Mouse (Mus musculus): ENCODE measurements around the gene Slc24a3. TPM values are rescaled to one million over a fixed set of nuclear protein-coding genes. Genes with fewer than 3 reads are reported as not detected.
A peak's percentile ranks its signal among the peaks of the same experiment; 100 is the strongest.

Slc24a3 gene
- polyA plus RNA-seq, 1 experiment from 2014 or later, result 21.5 TPM

GRCm38 (mm10) chr2:145225640-145226039, 58.1 kb downstream of the Slc24a3 start:
- 91% methylated on average over 3 of the region's 3 CpGs for WGBS

GRCm38 (mm10) chr2:145226100-145226499, 58.5 kb downstream of the Slc24a3 start:
- ATAC-seq (ENCODE audit: low FRiP score) (no peak), DNase-seq (ENCODE audit: low spot score) (no peak)
- no peak overlapping the region for H3K4me2 ChIP-seq (replicated peaks)
- no peaks in the 10 kb centered on the region for H3K36me3 ChIP-seq (replicated peaks; ENCODE audit: control insufficient read depth, insufficient read depth)
- 96% methylated on average over 1 of the region's 1 CpGs for WGBS
- H3K9me3 ChIP-seq (ENCODE audit: control insufficient read depth, low read length), result no peaks in the 10 kb centered on the region
- no peak overlapping the region for H3K4me3 ChIP-seq (replicated peaks; ENCODE audit: low read length)
- H3K4me1 ChIP-seq (replicated peaks; ENCODE audit: control insufficient read depth, insufficient read depth, low read length), result no peaks in the 10 kb centered on the region
- no peaks in the 10 kb centered on the region for H3K27me3 ChIP-seq (ENCODE audit: control insufficient read depth, insufficient read depth, low read length)
- H3K27ac ChIP-seq, result no peak overlapping the region
- no peak overlapping the region for H3K9ac ChIP-seq

More at GRCm38 (mm10) chr2:145225640-145226039, 58.1 kb downstream of the Slc24a3 start:
- DNase-seq (ENCODE audit: low spot score), result no peak
- no peak overlapping the region for H3K4me2 ChIP-seq (replicated peaks)
- no peaks in the 10 kb centered on the region for H3K4me1 ChIP-seq (replicated peaks; ENCODE audit: control insufficient read depth, insufficient read depth, low read length)
- H3K36me3 ChIP-seq (replicated peaks; ENCODE audit: control insufficient read depth, insufficient read depth), result no peaks in the 10 kb centered on the region
- ATAC-seq (ENCODE audit: low FRiP score), result no peak
- H3K9me3 ChIP-seq (ENCODE audit: control insufficient read depth, low read length), result no peaks in the 10 kb centered on the region
- no peak overlapping the region for H3K9ac ChIP-seq
- no peak overlapping the region for H3K27ac ChIP-seq
- no peaks in the 10 kb centered on the region for H3K27me3 ChIP-seq (ENCODE audit: control insufficient read depth, insufficient read depth, low read length)
- H3K4me3 ChIP-seq (replicated peaks; ENCODE audit: low read length), result no peak overlapping the region

- H3K27me3 ChIP-seq (ENCODE audit: control insufficient read depth, insufficient read depth, low read length), result no peaks in the 10 kb centered on the region
- no peaks in the 10 kb centered on the region for H3K9me3 ChIP-seq (ENCODE audit: control insufficient read depth, low read length)
- no peak overlapping the region for H3K9ac ChIP-seq
- DNase-seq (ENCODE audit: low spot score) (no peak), ATAC-seq (ENCODE audit: low FRiP score) (no peak)
- H3K4me3 ChIP-seq (replicated peaks; ENCODE audit: low read length), result no peak overlapping the region
- H3K4me1 ChIP-seq (replicated peaks; ENCODE audit: control insufficient read depth, insufficient read depth, low read length), result no peaks in the 10 kb centered on the region
- no peak overlapping the region for H3K27ac ChIP-seq
- WGBS, result 84% methylated on average over 5 of the region's 5 CpGs
- no peaks in the 10 kb centered on the region for H3K36me3 ChIP-seq (replicated peaks; ENCODE audit: control insufficient read depth, insufficient read depth)
- no peak overlapping the region for H3K4me2 ChIP-seq (replicated peaks)
Observed at GRCm38 (mm10) chr2:145227351-145227750, 59.8 kb downstream of the Slc24a3 start.

GRCm38 (mm10) chr2:145232764-145233484, 65.4 kb downstream of the Slc24a3 start:
- no peaks in the 10 kb centered on the region for H3K9me3 ChIP-seq (ENCODE audit: control insufficient read depth, low read length)
- ATAC-seq (ENCODE audit: low FRiP score), result no peak
- H3K27ac ChIP-seq, result no peak overlapping the region
- no peaks in the 10 kb centered on the region for H3K27me3 ChIP-seq (ENCODE audit: control insufficient read depth, insufficient read depth, low read length)
- no peaks in the 10 kb centered on the region for H3K36me3 ChIP-seq (replicated peaks; ENCODE audit: control insufficient read depth, insufficient read depth)
- DNase-seq (ENCODE audit: low spot score), result peak; percentile 33
- H3K4me3 ChIP-seq (replicated peaks; ENCODE audit: low read length), result no peak overlapping the region
- no peak overlapping the region for H3K4me2 ChIP-seq (replicated peaks)
- no peak overlapping the region for H3K9ac ChIP-seq
- WGBS, result 62% methylated on average over 6 of the region's 6 CpGs
- no peaks in the 10 kb centered on the region for H3K4me1 ChIP-seq (replicated peaks; ENCODE audit: control insufficient read depth, insufficient read depth, low read length)

- Histone ChIP-seq H3K27ac (no peak overlapping the region), H3K36me3 (replicated peaks; ENCODE audit: control insufficient read depth, insufficient read depth) (no peaks in the 10 kb centered on the region), H3K9ac (no peak overlapping the region), H3K4me2 (replicated peaks) (no peak overlapping the region), H3K27me3 (ENCODE audit: control insufficient read depth, insufficient read depth, low read length) (no peaks in the 10 kb centered on the region), H3K4me1 (replicated peaks; ENCODE audit: control insufficient read depth, insufficient read depth, low read length) (no peaks in the 10 kb centered on the region), H3K4me3 (replicated peaks; ENCODE audit: low read length) (no peak overlapping the region), H3K9me3 (ENCODE audit: control insufficient read depth, low read length) (no peaks in the 10 kb centered on the region)
- ATAC-seq (ENCODE audit: low FRiP score), result no peak
- no peak for DNase-seq (ENCODE audit: low spot score)
- WGBS, result 82% methylated on average over 7 of the region's 7 CpGs
Observed at GRCm38 (mm10) chr2:145233547-145234398, 66.2 kb downstream of the Slc24a3 start.

GRCm38 (mm10) chr2:145246384-145246783, 78.8 kb downstream of the Slc24a3 start:
- ATAC-seq (ENCODE audit: low FRiP score), result no peak
- no peaks in the 10 kb centered on the region for H3K36me3 ChIP-seq (replicated peaks; ENCODE audit: control insufficient read depth, insufficient read depth)
- H3K4me1 ChIP-seq (replicated peaks; ENCODE audit: control insufficient read depth, insufficient read depth, low read length), result no peaks in the 10 kb centered on the region
- no peak for DNase-seq (ENCODE audit: low spot score)
- no peak overlapping the region for H3K4me3 ChIP-seq (replicated peaks; ENCODE audit: low read length)
- no peak overlapping the region for H3K27ac ChIP-seq
- 90% methylated on average over 4 of the region's 4 CpGs for WGBS
- H3K9me3 ChIP-seq (ENCODE audit: control insufficient read depth, low read length), result no peaks in the 10 kb centered on the region
- H3K9ac ChIP-seq, result no peak overlapping the region
- H3K4me2 ChIP-seq (replicated peaks), result no peak overlapping the region
- H3K27me3 ChIP-seq (ENCODE audit: control insufficient read depth, insufficient read depth, low read length), result no peaks in the 10 kb centered on the region

GRCm38 (mm10) chr2:145248185-145248584, 80.6 kb downstream of the Slc24a3 start:
- 82% methylated on average over 3 of the region's 3 CpGs for WGBS
- DNase-seq (ENCODE audit: low spot score) (no peak), ATAC-seq (ENCODE audit: low FRiP score) (peak; percentile 37; the same call in 1 of the 2 replicates)

GRCm38 (mm10) chr2:145257332-145257731, 89.8 kb downstream of the Slc24a3 start:
- Histone ChIP-seq H3K4me2 (replicated peaks) (no peak overlapping the region), H3K27me3 (ENCODE audit: control insufficient read depth, insufficient read depth, low read length) (no peaks in the 10 kb centered on the region), H3K27ac (no peak overlapping the region), H3K9me3 (ENCODE audit: control insufficient read depth, low read length) (no peaks in the 10 kb centered on the region), H3K4me1 (replicated peaks; ENCODE audit: control insufficient read depth, insufficient read depth, low read length) (no peaks in the 10 kb centered on the region), H3K36me3 (replicated peaks; ENCODE audit: control insufficient read depth, insufficient read depth) (no peaks in the 10 kb centered on the region), H3K4me3 (replicated peaks; ENCODE audit: low read length) (no peak overlapping the region), H3K9ac (no peak overlapping the region)
- 71% methylated on average over 3 of the region's 3 CpGs for WGBS
- ATAC-seq (ENCODE audit: low FRiP score), result no peak
- no peak for DNase-seq (ENCODE audit: low spot score)

More at GRCm38 (mm10) chr2:145248185-145248584, 80.6 kb downstream of the Slc24a3 start:
- Histone ChIP-seq H3K36me3 (replicated peaks; ENCODE audit: control insufficient read depth, insufficient read depth) (no peaks in the 10 kb centered on the region), H3K4me3 (replicated peaks; ENCODE audit: low read length) (no peak overlapping the region), H3K9ac (no peak overlapping the region), H3K4me2 (replicated peaks) (no peak overlapping the region), H3K27me3 (ENCODE audit: control insufficient read depth, insufficient read depth, low read length) (no peaks in the 10 kb centered on the region), H3K4me1 (replicated peaks; ENCODE audit: control insufficient read depth, insufficient read depth, low read length) (no peaks in the 10 kb centered on the region), H3K9me3 (ENCODE audit: control insufficient read depth, low read length) (no peaks in the 10 kb centered on the region), H3K27ac (no peak overlapping the region)

GRCm38 (mm10) chr2:145257855-145258254, 90.3 kb downstream of the Slc24a3 start:
- WGBS, result 100% methylated on average over 2 of the region's 2 CpGs
- H3K27ac ChIP-seq, result no peak overlapping the region

More at GRCm38 (mm10) chr2:145257855-145258254, 90.3 kb downstream of the Slc24a3 start:
- Histone ChIP-seq H3K27me3 (ENCODE audit: control insufficient read depth, insufficient read depth, low read length) (no peaks in the 10 kb centered on the region), H3K4me3 (replicated peaks; ENCODE audit: low read length) (no peak overlapping the region), H3K9ac (no peak overlapping the region), H3K4me1 (replicated peaks; ENCODE audit: control insufficient read depth, insufficient read depth, low read length) (no peaks in the 10 kb centered on the region), H3K36me3 (replicated peaks; ENCODE audit: control insufficient read depth, insufficient read depth) (no peaks in the 10 kb centered on the region), H3K9me3 (ENCODE audit: control insufficient read depth, low read length) (no peaks in the 10 kb centered on the region), H3K4me2 (replicated peaks) (no peak overlapping the region)
- DNase-seq (ENCODE audit: low spot score) (no peak), ATAC-seq (ENCODE audit: low FRiP score) (no peak)
